Mouse (Mus musculus) kidney, adult 2 months (tissue): ENCODE data around the gene Ctnna3. TPM values are rescaled to one million over a fixed set of nuclear protein-coding genes. Genes with fewer than 3 reads are reported as not detected.

Source experiments
- DNase-seq: peaks from one replicate; pipeline ENCODE4 v3.0.0; 2021
- H3K27ac ChIP-seq: fragments of 200-500 bp; 2 replicates; pipeline ENCODE4 v1.5.1; 2012; ENCODE audit warnings: low read depth, low read length, control low read depth, inconsistent platforms; ENCODE audit not compliant: insufficient read depth
- H3K27me3 ChIP-seq: fragments of 200-500 bp; replicated peaks from 2 replicates; pipeline ENCODE4 v1.6.1; 2012; ENCODE audit warnings: mild to moderate bottlenecking, moderate library complexity, low read length, inconsistent platforms; ENCODE audit not compliant: control insufficient read depth, insufficient read depth
- H3K36me3 ChIP-seq: fragments of 200-500 bp; 2 replicates; pipeline ENCODE4 v1.6.1; 2012; ENCODE audit warnings: mild to moderate bottlenecking, moderate library complexity, low read length, inconsistent platforms; ENCODE audit not compliant: control insufficient read depth, insufficient read depth
- H3K4me1 ChIP-seq: fragments of 200-500 bp; 2 replicates; pipeline ENCODE4 v1.6.1; 2011; ENCODE audit warnings: low read length; ENCODE audit not compliant: control insufficient read depth, insufficient read depth
- H3K4me3 ChIP-seq: fragments of 200-500 bp; 2 replicates; pipeline ENCODE4 v1.5.1; 2011; ENCODE audit warnings: mild to moderate bottlenecking, low read depth, low read length, control low read depth; ENCODE audit not compliant: insufficient read depth
- CTCF ChIP-seq: fragments of 200-500 bp; conservative IDR thresholded peaks from 2 replicates; pipeline ENCODE4 v1.5.1; 2011; ENCODE audit warnings: low read depth, mild to moderate bottlenecking, control low read depth, low read length, moderate library complexity, mixed read lengths; ENCODE audit not compliant: insufficient read depth, insufficient read length
- POLR2A ChIP-seq: fragments of 200-500 bp; IDR thresholded peaks from one replicate; pipeline ENCODE4 v1.6.1; 2011; ENCODE audit warnings: low read depth, low read length, control low read depth
- WGBS: fragments of 180-500 bp; shearing (Covaris S2); methylation state at CpG from one replicate; pipeline ENCODE4 v1.1.7; 2018; 5-methylcytosine and 5-hydroxymethylcytosine counted together
- polyA plus RNA-seq: library from polyadenylated mRNA; depleted of rRNA; stranded (reverse); fragments of >200 nt; gene quantifications from 2 replicates; pipeline ENCODE4 v1.2.3, GENCODE M21; 2012

Ctnna3 gene
- polyA plus RNA-seq, 1 experiment, result 0.09 TPM

DNA sequence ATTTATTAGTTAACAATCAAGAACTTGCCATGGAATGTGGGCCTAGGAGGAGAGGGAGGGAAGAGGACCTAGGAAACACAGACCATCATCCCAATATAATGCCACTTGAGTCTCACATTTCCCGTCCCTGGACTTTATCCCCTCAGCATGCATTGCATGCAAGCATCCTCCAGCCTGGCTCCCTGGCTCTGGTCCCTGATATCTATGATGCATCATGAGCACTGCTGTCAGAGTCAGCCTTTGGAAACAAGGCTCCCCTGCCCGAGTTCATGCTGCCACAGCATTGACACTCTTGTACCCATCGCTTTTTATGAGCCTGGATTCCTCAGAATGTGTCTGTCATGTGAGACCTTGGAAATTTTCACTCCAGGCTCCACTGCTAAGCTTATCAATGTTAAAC, 703.6 kb downstream of the Ctnna3 start:
- no peak overlapping the region for H3K4me3 ChIP-seq
- H3K27me3 ChIP-seq, result no peaks in the 10 kb centered on the region
- 64% methylated on average over 3 of the region's 3 CpGs for WGBS
- TF ChIP-seq POLR2A, result no peak
- TF ChIP-seq CTCF, result no peak
- H3K4me1 ChIP-seq, result no peaks in the 10 kb centered on the region
- no peak overlapping the region for H3K27ac ChIP-seq
- no peaks in the 10 kb centered on the region for H3K36me3 ChIP-seq
- no peak for DNase-seq

DNA sequence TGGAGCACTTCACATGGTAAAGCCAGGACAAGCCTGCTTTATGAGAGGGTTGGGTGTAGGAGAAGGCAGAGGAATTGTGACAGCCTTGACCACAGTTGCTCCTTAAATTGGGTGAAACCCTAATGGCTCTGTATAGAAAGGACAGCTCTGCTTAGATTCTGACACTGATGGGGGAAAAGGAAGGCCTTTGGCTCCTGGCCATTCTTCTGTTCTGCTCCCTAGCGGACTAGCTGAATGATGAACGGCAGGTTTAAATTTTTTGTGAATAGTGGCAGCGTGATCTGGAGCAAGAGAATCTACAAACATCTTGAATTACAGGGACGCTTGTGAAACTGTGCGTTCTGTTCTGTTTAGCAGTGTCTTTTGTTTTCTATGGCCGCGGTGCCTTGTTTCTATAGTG, 705.6 kb downstream of the Ctnna3 start:
- no peak for TF ChIP-seq POLR2A
- TF ChIP-seq CTCF, result no peak
- WGBS, result 30% methylated on average over 7 of the region's 7 CpGs
- H3K4me1 ChIP-seq, result no peaks in the 10 kb centered on the region

DNA sequence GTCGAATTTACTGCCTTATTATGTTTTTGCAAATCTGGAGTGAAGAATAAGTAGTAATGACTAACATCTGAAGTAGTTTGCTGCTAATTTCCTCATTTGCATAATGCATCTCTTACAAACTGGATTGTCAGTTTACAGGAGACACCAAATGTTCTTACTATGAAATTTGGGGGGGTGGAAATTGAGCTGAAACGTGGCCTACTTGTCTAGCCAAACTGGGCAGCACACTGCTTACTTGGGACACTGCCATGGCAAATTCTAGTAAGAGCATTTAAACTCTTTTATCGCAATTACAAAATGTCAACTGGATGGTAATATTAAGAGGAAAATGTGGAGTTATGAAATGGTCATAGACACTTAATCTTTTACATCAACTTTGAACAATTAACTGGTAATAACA, 716.6 kb downstream of the Ctnna3 start:
- Histone ChIP-seq H3K4me3 (no peak overlapping the region), H3K27ac (no peak overlapping the region), H3K27me3 (no peaks in the 10 kb centered on the region), H3K4me1 (no peaks in the 10 kb centered on the region), H3K36me3 (no peaks in the 10 kb centered on the region)
- no peak for DNase-seq
- 80% methylated on average over 3 of the region's 3 CpGs for WGBS
- TF ChIP-seq CTCF, result no peak
- TF ChIP-seq POLR2A, result no peak

More for the DNA sequence above, 705.6 kb downstream of the Ctnna3 start:
- Histone ChIP-seq H3K36me3 (no peaks in the 10 kb centered on the region), H3K27me3 (no peaks in the 10 kb centered on the region), H3K4me3 (no peak overlapping the region), H3K27ac (no peak overlapping the region)
- DNase-seq, result no peak

DNA sequence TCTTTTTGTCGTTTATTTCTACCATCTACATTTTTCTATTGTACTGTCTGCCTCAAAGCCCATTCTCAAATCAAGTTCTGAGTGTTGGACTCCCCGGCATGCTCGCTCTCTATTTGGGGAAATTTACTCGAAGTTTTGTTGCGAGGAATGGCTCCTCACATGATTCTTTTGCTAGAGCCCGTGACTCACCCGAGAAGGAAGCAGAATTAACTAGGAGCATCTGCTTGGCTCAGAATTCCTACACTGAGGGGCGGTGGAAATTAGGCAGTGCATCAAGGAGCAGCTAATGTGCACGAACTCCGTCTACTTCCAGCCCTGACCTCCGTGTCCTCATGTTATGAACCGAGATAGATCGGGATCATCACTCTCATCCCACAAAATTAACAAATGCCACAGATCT, 751.8 kb downstream of the Ctnna3 start:
- DNase-seq, result no peak
- Histone ChIP-seq H3K4me1 (no peaks in the 10 kb centered on the region), H3K36me3 (no peaks in the 10 kb centered on the region), H3K4me3 (no peak overlapping the region), H3K27ac (no peak overlapping the region), H3K27me3 (no peaks in the 10 kb centered on the region)
- TF ChIP-seq POLR2A (no peak), CTCF (no peak)
- 90% methylated on average over 13 of the region's 13 CpGs for WGBS

DNA sequence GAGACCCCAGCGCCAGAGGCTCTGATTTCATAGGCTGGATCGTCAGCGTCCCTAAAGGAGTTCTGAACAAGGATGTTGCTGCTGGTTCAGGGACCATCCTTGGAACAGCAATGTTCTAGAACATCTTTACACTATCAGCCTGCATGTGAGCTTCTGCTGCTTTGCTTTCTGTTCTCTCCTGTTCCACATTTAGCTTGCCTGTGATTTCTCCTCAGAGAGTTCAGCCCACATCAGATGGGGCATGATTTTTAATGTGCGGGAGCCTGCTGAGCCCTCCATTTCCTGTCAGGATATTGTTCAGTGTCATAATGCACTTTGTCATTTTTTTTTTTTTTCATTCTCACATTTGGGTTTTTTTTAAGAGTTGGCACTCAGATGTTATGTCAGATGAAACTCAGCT, 752.8 kb downstream of the Ctnna3 start:
- Histone ChIP-seq H3K4me3 (no peak overlapping the region), H3K4me1 (no peaks in the 10 kb centered on the region), H3K27me3 (no peaks in the 10 kb centered on the region), H3K27ac (no peak overlapping the region), H3K36me3 (no peaks in the 10 kb centered on the region)
- TF ChIP-seq POLR2A, result no peak
- TF ChIP-seq CTCF, result no peak
- no peak for DNase-seq
- 85% methylated on average over 4 of the region's 4 CpGs for WGBS

DNA sequence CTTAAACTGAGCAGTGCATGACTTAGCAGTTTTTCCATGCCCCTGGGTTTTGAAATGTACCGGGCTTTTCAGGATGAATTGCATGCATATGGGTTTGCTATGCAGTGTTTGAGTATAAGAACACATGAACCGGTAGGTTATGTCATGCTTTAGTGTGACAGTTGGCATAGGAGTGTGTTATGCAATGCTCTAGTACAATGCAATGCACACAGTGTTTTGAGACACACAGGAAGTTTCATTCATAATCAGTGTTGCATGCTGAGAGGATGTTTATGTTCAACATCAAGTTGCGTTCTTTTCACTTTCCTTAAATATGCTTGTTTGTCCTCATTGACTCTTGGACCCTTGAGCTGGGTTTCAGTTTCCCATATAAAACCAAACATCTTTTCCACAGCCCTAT, 758.1 kb downstream of the Ctnna3 start:
- Histone ChIP-seq H3K27me3 (no peaks in the 10 kb centered on the region), H3K36me3 (no peaks in the 10 kb centered on the region), H3K4me3 (no peak overlapping the region), H3K27ac (no peak overlapping the region), H3K4me1 (no peaks in the 10 kb centered on the region)
- DNase-seq, result no peak
- 87% methylated on average over 3 of the region's 3 CpGs for WGBS
- no peak for TF ChIP-seq POLR2A
- TF ChIP-seq CTCF, result no peak

DNA sequence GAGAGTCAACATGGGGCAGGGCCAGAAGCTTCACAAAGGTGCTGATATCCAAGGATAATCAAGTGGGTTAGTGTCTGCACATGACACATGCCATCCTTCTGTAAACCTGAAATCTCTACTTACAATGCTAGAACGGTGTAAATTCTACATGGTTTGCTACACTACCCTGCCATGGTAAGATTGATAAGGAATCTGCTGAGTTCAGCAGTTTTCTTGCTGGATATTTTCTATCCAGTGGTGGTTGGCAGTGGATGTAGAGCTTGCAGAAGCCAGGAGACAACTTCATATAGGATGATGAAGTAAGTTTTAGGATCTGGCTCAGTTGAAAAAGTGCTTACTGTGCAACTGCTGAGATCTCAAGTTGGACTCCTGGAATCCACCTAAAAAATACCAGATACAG, 767.7 kb downstream of the Ctnna3 start:
- Histone ChIP-seq H3K36me3 (no peaks in the 10 kb centered on the region), H3K27me3 (no peaks in the 10 kb centered on the region), H3K27ac (no peak overlapping the region), H3K4me3 (no peak overlapping the region), H3K4me1 (no peaks in the 10 kb centered on the region)
- 88% methylated on average over 1 of the region's 1 CpGs for WGBS
- DNase-seq, result no peak
- TF ChIP-seq CTCF, result no peak
- TF ChIP-seq POLR2A, result no peak

DNA sequence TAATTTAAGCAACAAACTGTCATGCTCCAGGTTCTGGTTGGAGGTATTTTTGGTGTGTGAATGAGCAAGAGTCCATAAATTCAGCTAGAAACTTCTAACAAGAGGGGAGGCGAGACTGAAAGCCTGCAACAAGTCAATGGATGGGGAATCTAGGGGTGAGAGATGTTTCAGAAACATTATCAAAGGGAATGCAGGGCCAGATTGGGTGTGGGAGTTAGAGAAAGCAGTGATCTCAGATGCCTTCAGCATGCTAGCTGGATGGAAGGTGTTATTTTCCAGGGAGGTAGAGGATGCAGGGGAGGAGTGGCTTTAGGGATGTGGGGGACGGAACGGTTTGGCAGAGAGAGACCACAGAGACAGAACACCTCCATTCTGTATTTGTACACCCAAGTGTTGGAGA, 785.7 kb downstream of the Ctnna3 start:
- no peak for DNase-seq
- WGBS, result 49% methylated on average over 3 of the region's 3 CpGs
- TF ChIP-seq CTCF (no peak), POLR2A (no peak)
- no peaks in the 10 kb centered on the region for H3K27me3 ChIP-seq
- no peaks in the 10 kb centered on the region for H3K4me1 ChIP-seq
- no peak overlapping the region for H3K27ac ChIP-seq
- H3K4me3 ChIP-seq, result no peak overlapping the region
- no peaks in the 10 kb centered on the region for H3K36me3 ChIP-seq
